Mouse (Mus musculus): ENCODE results near the gene Cracr2b.

- no peak for TF ChIP-seq POLR2A (IDR thresholded peaks at IDR 0.05; ENCODE audit: borderline replicate concordance, extremely low read depth, insufficient read depth, insufficient read length, poor library complexity, severe bottlenecking)
- TF ChIP-seq CTCF (IDR thresholded peaks at IDR 0.05; ENCODE audit: borderline replicate concordance, extremely low read depth, insufficient read depth, insufficient read length) = no peak
Observed at GRCm38 (mm10) chr7:141411667-141412066, 49.2 kb upstream of the Cracr2b start.

All from brain, embryonic 14.5 days (tissue).